Mouse (Mus musculus) Patski (cell line): ENCODE results near the gene Tbce. TPM values are rescaled to one million over a fixed set of nuclear protein-coding genes. Genes with fewer than 3 reads are reported as not detected.

Experiments
- ATAC-seq: fragments of 100-300 bp; one replicate; pipeline ENCODE4 v1.8.0; 2021
- CTCF ChIA-PET: fragments of 350-600 bp; sonication (Branson Sonifier 250); formaldehyde crosslinking; loops from one replicate; lab custom pipeline; 2022; ENCODE audit warnings: inconsistent platforms; lab: Charles Lee
- POLR2A ChIA-PET: fragments of 350-600 bp; sonication (Branson Sonifier 250); formaldehyde crosslinking; loops from one replicate; lab custom pipeline; 2022; ENCODE audit warnings: antibody characterized with exemption, inconsistent platforms; lab: Charles Lee
- DNase-seq: peaks from one replicate; pipeline ENCODE4 v3.0.0-alpha.2; 2011; ENCODE audit warnings: low read depth, low spot score
- H3K27me3 ChIP-seq: fragments of 371-371 bp; one replicate; pipeline ENCODE4 v1.5.1; 2021
- CTCF ChIP-seq: fragments of 100-300 bp; IDR thresholded peaks from one replicate; pipeline ENCODE4 v1.5.1; 2021
- in situ Hi-C: fragments of 300-500 bp; cut with MboI; formaldehyde crosslinking; loops from 3 replicates; pipeline ENCODE4 v1.11.1; 2018; ENCODE audit warnings: low pct_unique_long_range_greater_than_20kb, mixed read lengths
- polyA plus RNA-seq: library from polyadenylated mRNA; unstranded; gene quantifications from one replicate; pipeline ENCODE4 v1.2.3, GENCODE M21; 2021

Tbce gene
- polyA plus RNA-seq, 1 experiment from 2014 or later: 45.0 TPM

GRCm38 (mm10) chr13:14014540-14014939, 24.9 kb downstream of the Tbce start:
- TF ChIP-seq CTCF: no peak
- POLR2A ChIA-PET: no interaction called here
- in situ Hi-C loops: no loop called here
- ATAC-seq (no peak), DNase-seq (no peak)
- CTCF ChIA-PET: interaction anchor here (1.4 to 1.6 kb wide), 3 partner anchors 12 to 88 kb away, joined by 3 to 5 read pairs (median 3); no protein-coding TSS in a partner anchor
- H3K27me3 ChIP-seq: no peaks in the 10 kb centered on the region

GRCm38 (mm10) chr13:14014001-14014400, 25.4 kb downstream of the Tbce start:
- in situ Hi-C loops: no loop called here
- no peak for ATAC-seq
- H3K27me3 ChIP-seq: no peaks in the 10 kb centered on the region
- POLR2A ChIA-PET: interaction anchor here (0.7 kb wide), 1 partner anchor 99 kb away, joined by 9 read pairs; no protein-coding TSS in a partner anchor
- TF ChIP-seq CTCF: no peak
- CTCF ChIA-PET: interaction anchor here (1.4 to 1.6 kb wide), 3 partner anchors 13 to 88 kb away, joined by 3 to 5 read pairs (median 3); no protein-coding TSS in a partner anchor
- DNase-seq: no peak

DNA sequence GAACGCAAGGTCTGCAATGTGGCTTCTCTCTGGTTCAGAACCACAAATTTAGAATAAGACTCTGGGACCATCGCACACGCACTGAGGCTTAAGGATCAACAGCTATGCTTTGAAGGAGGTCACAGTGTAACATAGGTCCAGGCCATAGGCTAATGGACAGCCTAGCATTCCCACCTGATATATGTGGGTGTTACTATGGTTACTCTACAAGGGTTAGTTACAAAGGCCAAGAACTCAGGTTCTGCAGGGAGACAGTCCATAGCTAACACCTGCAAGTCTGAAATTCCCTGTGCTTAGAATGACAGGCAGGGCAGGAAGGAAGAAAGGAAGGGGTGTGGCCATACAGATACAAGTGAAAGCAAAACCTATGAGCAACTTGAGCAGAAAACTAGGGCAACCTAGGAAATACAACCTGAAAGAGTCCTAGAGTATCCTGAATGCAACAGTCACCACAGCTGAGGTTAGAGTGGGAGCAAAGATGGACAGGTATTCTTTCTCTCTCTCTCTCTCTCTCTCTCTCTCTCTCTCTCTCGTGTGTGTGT, 27.9 kb downstream of the Tbce start:
- CTCF ChIA-PET: interaction anchor here (0.9 to 1.7 kb wide), 6 partner anchors 7 to 122 kb away, joined by 3 to 7 read pairs (median 3); no protein-coding TSS in a partner anchor
- TF ChIP-seq CTCF: no peak
- no peak for DNase-seq
- POLR2A ChIA-PET: no interaction called here
- H3K27me3 ChIP-seq: no peaks in the 10 kb centered on the region
- no peak for ATAC-seq
- in situ Hi-C loops: no loop called here

DNA sequence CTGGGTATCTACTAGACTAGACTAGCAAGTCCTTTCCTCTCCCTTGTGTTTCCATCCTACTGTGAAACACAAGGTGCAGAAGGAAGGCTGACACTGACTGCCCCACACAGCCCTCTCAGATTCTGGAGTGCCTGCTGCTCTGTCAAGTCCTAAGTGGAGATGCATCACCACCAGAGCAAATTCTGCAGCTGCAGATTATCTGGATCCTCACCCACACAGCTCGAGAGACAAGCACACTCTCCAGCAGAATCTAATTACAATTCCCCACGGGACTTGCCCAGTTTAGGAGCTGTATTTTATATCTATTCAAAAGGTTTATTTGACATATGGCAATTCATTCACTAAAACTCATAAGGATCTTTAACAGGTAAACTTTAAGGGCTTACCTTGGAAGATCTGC, 33.4 kb downstream of the Tbce start:
- TF ChIP-seq CTCF: no peak
- H3K27me3 ChIP-seq: no peaks in the 10 kb centered on the region
- in situ Hi-C loops: no loop called here
- ATAC-seq (no peak), DNase-seq (no peak)
- ChIA-PET CTCF (no interaction called here), POLR2A (no interaction called here)

DNA sequence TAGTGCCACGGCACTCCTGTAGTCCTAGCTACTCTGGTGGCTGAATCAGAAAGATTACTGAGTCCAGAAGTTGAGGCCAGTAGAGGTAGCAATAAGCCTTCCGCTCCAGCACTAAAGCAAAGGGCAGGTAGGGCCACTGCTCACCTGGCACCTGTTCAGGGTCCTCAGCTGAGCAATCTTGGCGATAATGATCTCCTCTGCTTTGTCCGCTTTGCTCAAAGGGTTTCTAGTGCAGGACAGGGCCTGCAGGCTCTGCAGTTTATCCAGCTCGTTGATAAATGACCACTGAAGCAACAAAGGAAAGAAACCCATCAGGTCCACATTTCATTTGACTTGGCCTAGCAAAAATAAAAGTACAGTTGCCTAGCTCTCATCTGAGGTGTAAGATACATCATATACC, 34.4 kb downstream of the Tbce start:
- no peak for TF ChIP-seq CTCF
- CTCF ChIA-PET: interaction anchor here (1.2 kb wide), 1 partner anchor 15 kb away, joined by 3 read pairs; no protein-coding TSS in a partner anchor
- in situ Hi-C loops: no loop called here
- POLR2A ChIA-PET: no interaction called here
- ATAC-seq (no peak), DNase-seq (no peak)
- no peaks in the 10 kb centered on the region for H3K27me3 ChIP-seq

DNA sequence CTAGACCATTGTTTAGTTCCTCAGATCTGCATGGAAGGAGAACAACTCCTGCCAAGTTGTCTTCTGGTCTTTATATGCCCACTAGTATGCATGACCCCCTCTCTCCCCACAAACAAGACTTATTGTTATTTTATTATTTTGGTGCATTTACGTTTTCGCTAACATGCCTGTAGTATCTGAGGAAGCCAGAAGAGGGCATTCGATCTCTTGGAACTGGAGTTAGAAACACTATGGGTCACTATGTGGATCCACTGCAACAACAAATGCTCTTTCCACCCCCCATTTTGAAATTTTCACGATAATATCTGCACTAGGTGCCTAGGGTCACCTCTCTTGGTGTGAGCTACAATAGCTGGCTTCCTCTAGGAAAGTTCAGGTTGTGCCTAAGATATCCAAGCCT, 35.4 kb downstream of the Tbce start:
- no peak for ATAC-seq
- no peak for DNase-seq
- TF ChIP-seq CTCF: peak; percentile 30
- POLR2A ChIA-PET: no interaction called here
- in situ Hi-C loops: no loop called here
- CTCF ChIA-PET: interaction anchor here (0.7 to 1.2 kb wide), 2 partner anchors 8 to 14 kb away, joined by 3 read pairs; no protein-coding TSS in a partner anchor
- H3K27me3 ChIP-seq: no peaks in the 10 kb centered on the region

DNA sequence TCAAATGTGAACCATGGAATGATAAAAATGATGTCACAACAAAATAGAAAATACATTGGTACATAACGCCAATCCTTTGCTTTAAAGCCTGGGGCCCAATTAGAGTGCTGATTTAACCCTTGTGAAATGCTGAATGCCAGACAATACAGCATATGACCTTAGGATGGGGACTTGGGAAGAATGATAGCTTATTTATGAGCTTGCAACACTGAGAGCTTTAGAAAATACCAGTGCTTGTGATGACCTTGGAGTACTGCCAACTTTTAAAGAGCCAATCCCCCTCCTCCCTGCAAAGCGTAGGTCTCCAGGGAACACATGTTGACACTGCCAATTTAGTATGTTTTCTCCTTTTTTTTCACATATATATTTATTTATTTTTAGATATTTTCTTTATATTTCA, 36.7 kb downstream of the Tbce start:
- ChIA-PET CTCF (interaction anchor here (1.0 kb wide), 1 partner anchor 114 kb away, joined by 3 read pairs; no protein-coding TSS in a partner anchor), POLR2A (no interaction called here)
- H3K27me3 ChIP-seq: no peaks in the 10 kb centered on the region
- in situ Hi-C loops: no loop called here
- no peak for TF ChIP-seq CTCF
- DNase-seq: no peak
- ATAC-seq: no peak

- TF ChIP-seq CTCF: no peak
- in situ Hi-C loops: no loop called here
- ChIA-PET CTCF (no interaction called here), POLR2A (no interaction called here)
- no peak for ATAC-seq
- no peaks in the 10 kb centered on the region for H3K27me3 ChIP-seq
- no peak for DNase-seq
Measured at GRCm38 (mm10) chr13:13997476-13997875, 42.0 kb downstream of the Tbce start.

DNA sequence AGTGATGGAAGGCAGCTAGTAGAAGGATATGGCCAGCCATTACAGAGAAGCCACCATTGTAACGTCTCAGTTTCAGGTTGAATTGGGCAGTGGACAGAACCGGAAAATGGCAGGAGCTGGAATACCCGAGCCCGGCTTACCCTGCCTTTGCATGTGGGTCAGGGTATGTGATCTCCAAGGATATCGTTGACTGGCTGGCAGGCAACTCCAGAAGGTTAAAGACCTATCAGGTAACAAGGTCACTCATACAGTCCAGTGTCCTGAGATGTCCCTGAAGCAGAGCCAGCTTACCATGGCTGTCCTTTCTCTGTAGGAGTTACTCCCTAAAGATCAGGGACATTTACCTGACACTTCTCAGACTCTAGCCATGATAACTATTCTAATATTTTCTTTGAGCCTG, 44.4 kb downstream of the Tbce start:
- POLR2A ChIA-PET: no interaction called here
- no peak for ATAC-seq
- CTCF ChIA-PET: no interaction called here
- in situ Hi-C loops: no loop called here
- no peak for TF ChIP-seq CTCF
- no peaks in the 10 kb centered on the region for H3K27me3 ChIP-seq
- DNase-seq: no peak

- TF ChIP-seq CTCF: no peak
- DNase-seq: no peak
- POLR2A ChIA-PET: no interaction called here
- in situ Hi-C loops: no loop called here
- H3K27me3 ChIP-seq: no peaks in the 10 kb centered on the region
- CTCF ChIA-PET: no interaction called here
- no peak for ATAC-seq
Measured at GRCm38 (mm10) chr13:13993041-13993440, 46.4 kb downstream of the Tbce start.

DNA sequence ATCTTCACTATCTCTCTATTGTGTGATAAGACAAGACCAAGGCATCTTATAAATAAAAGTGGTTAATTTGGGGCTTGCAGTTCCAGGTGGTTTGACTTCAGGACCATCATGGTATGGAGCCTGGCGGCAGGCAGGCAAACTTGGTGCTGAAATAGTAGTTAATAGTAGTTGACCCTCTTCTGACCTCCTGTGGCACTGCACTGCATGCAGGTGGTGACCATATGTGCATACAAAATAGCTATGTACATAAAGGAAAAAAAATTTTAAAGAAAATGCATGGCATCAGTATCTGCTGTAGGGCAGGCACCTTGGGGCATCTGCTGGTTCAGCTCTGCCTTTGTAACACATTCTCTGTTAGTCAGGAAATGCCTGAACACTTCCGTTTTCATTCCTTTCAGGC, 49.0 kb downstream of the Tbce start:
- POLR2A ChIA-PET: no interaction called here

More for the DNA sequence above, 49.0 kb downstream of the Tbce start:
- CTCF ChIA-PET: interaction anchor here (1.1 to 1.2 kb wide), 4 partner anchors 11 to 101 kb away, joined by 3 to 4 read pairs (median 3); no protein-coding TSS in a partner anchor
- in situ Hi-C loops: no loop called here
- no peak for DNase-seq
- no peak for ATAC-seq
- no peak for TF ChIP-seq CTCF
- H3K27me3 ChIP-seq: no peaks in the 10 kb centered on the region
